Mouse (Mus musculus) 416B (cell line): Measurements from ENCODE around the gene Gpm6b.
A peak's percentile ranks its signal among the peaks of the same experiment; 100 is the strongest.

ENCODE experiments used
- DNase-seq: peaks from one replicate; pipeline ENCODE4 v3.0.0; 2011; ENCODE audit warnings: low read depth

Gene Gpm6b

GRCm38 (mm10) chrX:166358955-166359354 is 120.2 kb downstream of the Gpm6b start:
- DNase-seq: no peak

- DNase-seq: no peak
Measured at GRCm38 (mm10) chrX:166359927-166360440, 121.3 kb downstream of the Gpm6b start.

- peak; percentile 16 for DNase-seq
Measured at GRCm38 (mm10) chrX:166360455-166360854, 121.7 kb downstream of the Gpm6b start.

- DNase-seq: no peak
Measured at GRCm38 (mm10) chrX:166365458-166366213, 126.9 kb downstream of the Gpm6b start.

GRCm38 (mm10) chrX:166376681-166377328 is 138.1 kb downstream of the Gpm6b start:
- peak; percentile 65 for DNase-seq

GRCm38 (mm10) chrX:166378652-166379051 is 139.9 kb downstream of the Gpm6b start:
- no peak for DNase-seq

- DNase-seq: no peak
Measured at GRCm38 (mm10) chrX:166383606-166384005, 144.9 kb downstream of the Gpm6b start.

GRCm38 (mm10) chrX:166384935-166385334 is 146.2 kb downstream of the Gpm6b start:
- DNase-seq: no peak

GRCm38 (mm10) chrX:166386656-166387055 is 147.9 kb downstream of the Gpm6b start:
- no peak for DNase-seq

GRCm38 (mm10) chrX:166393753-166394152 is 155.0 kb downstream of the Gpm6b start:
- DNase-seq: peak; percentile 6

GRCm38 (mm10) chrX:166407865-166408264 is 169.2 kb downstream of the Gpm6b start:
- DNase-seq: no peak

- DNase-seq: peak; percentile 37
Measured at GRCm38 (mm10) chrX:166416196-166416595, 177.5 kb downstream of the Gpm6b start.

GRCm38 (mm10) chrX:166434812-166435211 is 196.1 kb downstream of the Gpm6b start:
- no peak for DNase-seq
